Mouse (Mus musculus) left cerebral cortex, postnatal 14 days (tissue): Measurements from ENCODE around the gene Usp21. TPM values are rescaled to one million over a fixed set of nuclear protein-coding genes. Genes with fewer than 3 reads are reported as not detected.

Source experiments
- total RNA-seq, 2 experiments: library from RNA; stranded (reverse); gene quantifications; 2 replicates each; pipeline ENCODE4 v1.2.3; 2021

Gene Usp21
- total RNA-seq, 2 experiments from 2014 or later, result 54.1 to 58.0 TPM

Other genes with a start within 250 kb of the Usp21 start
- gene Fcgr3, start 223.1 kb downstream of the Usp21 start, total RNA-seq, result 10 to 100 TPM; 10.3 to 10.8 TPM
- under 1 TPM; 0.62 to 0.74 TPM for gene Cfap126, start 174.1 kb downstream of the Usp21 start, total RNA-seq
- 100 to 1,000 TPM; 211 to 216 TPM for gene Sdhc, start 137.4 kb downstream of the Usp21 start, total RNA-seq
- not detected for gene Mpz, start 137.3 kb downstream of the Usp21 start, total RNA-seq
- 10 to 100 TPM; 47.4 to 67.2 TPM for gene Pcp4l1, start 91.7 kb downstream of the Usp21 start, total RNA-seq
- gene Nr1i3, start 74.0 kb downstream of the Usp21 start, total RNA-seq, result not detected
- 10 to 100 TPM; 69.6 to 72.1 TPM for gene Tomm40l, start 65.5 kb downstream of the Usp21 start, total RNA-seq
- 1 to 10 TPM; 1.6 to 4.9 TPM for gene Apoa2, start 62.9 kb downstream of the Usp21 start, total RNA-seq
- 10 to 100 TPM; 11.1 to 16.0 TPM for gene Fcer1g, start 53.6 kb downstream of the Usp21 start, total RNA-seq
- gene Adamts4, start 37.6 kb downstream of the Usp21 start, total RNA-seq, result 10 to 100 TPM; 11.1 to 17.0 TPM
- gene Ndufs2, start 36.6 kb downstream of the Usp21 start, total RNA-seq, result 100 to 1,000 TPM; 265 to 285 TPM
- 10 to 100 TPM; 59.8 to 61.3 TPM for gene B4galt3, start 17.7 kb downstream of the Usp21 start, total RNA-seq
- 10 to 100 TPM; 20.5 to 23.9 TPM for gene Ppox, start 6.8 kb downstream of the Usp21 start, total RNA-seq
- 100 to 1,000 TPM; 106 to 113 TPM for gene Ufc1, start 7.0 kb upstream of the Usp21 start, total RNA-seq
- 10 to 100 TPM; 35.9 to 38.1 TPM for gene Dedd, start 41.2 kb upstream of the Usp21 start, total RNA-seq
- gene Nit1, start 57.7 kb upstream of the Usp21 start, total RNA-seq, result 10 to 100 TPM; 41.0 to 44.4 TPM
- gene Pfdn2, start 57.7 kb upstream of the Usp21 start, total RNA-seq, result 100 to 1,000 TPM in 1 of 2 experiments, 10 to 100 TPM in 1; 99.0 to 109 TPM
- 1 to 10 TPM; 4.7 to 7.2 TPM for gene Klhdc9, start 72.8 kb upstream of the Usp21 start, total RNA-seq
- 1 to 10 TPM; 1.0 to 1.4 TPM for gene Nectin4, start 82.1 kb upstream of the Usp21 start, total RNA-seq
- 1 to 10 TPM; 1.8 to 1.9 TPM for gene Arhgap30, start 101.0 kb upstream of the Usp21 start, total RNA-seq
- 100 to 1,000 TPM; 105 to 107 TPM for gene Usf1, start 123.3 kb upstream of the Usp21 start, total RNA-seq
- 1 to 10 TPM; 1.7 to 3.2 TPM for gene Tstd1, start 130.9 kb upstream of the Usp21 start, total RNA-seq
- gene F11r, start 149.5 kb upstream of the Usp21 start, total RNA-seq, result 1 to 10 TPM; 7.4 to 8.3 TPM
- gene Alyref2, start 215.5 kb upstream of the Usp21 start, total RNA-seq, result 1 to 10 TPM; 4.8 to 5.3 TPM
- not detected for gene Itln1, start 247.3 kb upstream of the Usp21 start, total RNA-seq